Mouse (Mus musculus): ENCODE measurements at regions not wholly inside any gene's neighbourhood (a gene's known extent, or its start where the extent isn't known, plus 50 kb on each side); places are given as distances from the start of the nearest gene placed in this dataset.

DNA sequence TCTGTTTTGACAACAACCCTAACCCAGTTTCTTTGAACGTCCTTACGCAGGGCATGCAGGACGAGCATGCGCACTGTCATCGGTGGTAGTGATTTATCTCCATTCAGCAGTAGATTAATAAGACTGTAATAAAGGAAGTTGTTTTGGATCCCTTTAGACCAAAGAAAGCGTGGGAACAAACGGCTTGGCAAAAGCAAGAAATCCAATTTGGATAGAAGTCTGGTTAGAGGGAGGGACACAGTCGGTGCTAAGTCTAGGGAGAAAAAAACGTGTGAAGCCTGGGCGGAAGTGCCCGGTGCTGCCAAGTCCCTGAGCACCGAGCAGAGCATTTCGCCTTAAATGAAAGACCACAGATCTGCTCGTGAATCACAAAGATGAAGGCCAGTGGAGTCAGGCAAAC lies 57.4 kb upstream of the Gm6793 start:
- Histone ChIP-seq H3K4me3 (ENCODE audit: low read depth, low read length) (no peak overlapping the region), H3K27me3 (ENCODE audit: insufficient read depth, low read length) (no peaks in the 10 kb centered on the region), H3K36me3 (replicated peaks; ENCODE audit: insufficient read depth, low read length) (no peaks in the 10 kb centered on the region), H3K9ac (replicated peaks) (no peak overlapping the region), H3K4me2 (ENCODE audit: low read depth, low read length) (no peak overlapping the region), H3K4me1 (ENCODE audit: insufficient read depth) (no peaks in the 10 kb centered on the region), H3K9me3 (ENCODE audit: low read length) (no peaks in the 10 kb centered on the region), H3K27ac (ENCODE audit: low read depth) (no peak overlapping the region)
- DNase-seq (no peak), ATAC-seq (no peak)
- 79% methylated on average over 14 of the region's 14 CpGs for WGBS (ENCODE audit: insufficient replicate concordance)
- TF ChIP-seq CTCF (IDR thresholded peaks at IDR 0.05; ENCODE audit: low read depth) (no peak), EP300 (IDR thresholded peaks at IDR 0.05; ENCODE audit: low read depth) (no peak)

DNA sequence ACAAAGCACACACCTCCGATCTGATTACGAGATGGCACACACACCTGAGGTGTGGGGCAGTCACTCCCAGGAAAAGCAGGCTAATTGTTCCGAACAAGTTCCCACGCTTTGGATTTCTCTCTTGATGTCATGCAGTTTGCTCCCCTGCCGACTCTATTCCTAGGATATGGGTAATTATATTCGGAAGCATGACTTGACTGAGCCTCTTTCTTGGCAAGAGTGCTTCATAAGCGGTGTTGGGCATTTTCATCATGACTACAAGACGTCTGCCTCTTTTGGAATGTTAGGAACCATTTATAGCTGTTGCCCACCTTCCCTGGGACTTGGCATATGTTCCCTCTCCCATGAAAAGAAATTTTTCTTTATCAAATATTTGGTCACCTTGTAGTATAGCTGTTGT lies 55.4 kb upstream of the Gm6793 start:
- H3K36me3 ChIP-seq (replicated peaks; ENCODE audit: insufficient read depth, low read length) = no peaks in the 10 kb centered on the region
- no peaks in the 10 kb centered on the region for H3K9me3 ChIP-seq (ENCODE audit: low read length)
- ATAC-seq = no peak
- H3K27me3 ChIP-seq (ENCODE audit: insufficient read depth, low read length) = no peaks in the 10 kb centered on the region
- no peaks in the 10 kb centered on the region for H3K4me1 ChIP-seq (ENCODE audit: insufficient read depth)
- no peak overlapping the region for H3K9ac ChIP-seq (replicated peaks)
- TF ChIP-seq EP300 (IDR thresholded peaks at IDR 0.05; ENCODE audit: low read depth) = no peak
- TF ChIP-seq CTCF (IDR thresholded peaks at IDR 0.05; ENCODE audit: low read depth) = no peak
- no peak overlapping the region for H3K27ac ChIP-seq (ENCODE audit: low read depth)
- 82% methylated on average over 8 of the region's 8 CpGs for WGBS (ENCODE audit: insufficient replicate concordance)
- no peak overlapping the region for H3K4me3 ChIP-seq (ENCODE audit: low read depth, low read length)
- H3K4me2 ChIP-seq (ENCODE audit: low read depth, low read length) = no peak overlapping the region
- DNase-seq = no peak
